Mouse (Mus musculus): ENCODE results near the gene Fbxw2.

GRCm38 (mm10) chr2:34770049-34770448 lies 56.1 kb downstream of the Fbxw2 start:
- TF ChIP-seq USF1 (IDR thresholded peaks at IDR 0.05; ENCODE audit: low read depth) (no peak), POLR2A (IDR thresholded peaks at IDR 0.05; ENCODE audit: insufficient read length, low read depth) (peak; percentile 35), TCF12 (IDR thresholded peaks at IDR 0.05; ENCODE audit: insufficient read depth, poor library complexity, severe bottlenecking) (no peak), SRF (IDR thresholded peaks at IDR 0.05; ENCODE audit: control insufficient read depth, insufficient read length, low read depth) (no peak), MYOD1 (IDR thresholded peaks at IDR 0.05; ENCODE audit: control insufficient read depth in 1 of 3, insufficient read length in 2 of 3, low read depth in 2 of 3) (no peak), MYOG (IDR thresholded peaks at IDR 0.05; ENCODE audit: control insufficient read depth in 1 of 3, insufficient read depth in 1 of 3, insufficient read length in 2 of 3, low read depth in 2 of 3) (no peak), REST (IDR thresholded peaks at IDR 0.05; ENCODE audit: insufficient read depth, insufficient read length) (no peak), POLR2AphosphoS2 (IDR thresholded peaks at IDR 0.05; ENCODE audit: insufficient read length, low read depth) (peak; percentile 57)

Measured in myocyte (in vitro differentiated cells).